Mouse (Mus musculus) G1E (cell line): ENCODE measurements around the gene Polr2e.

Experiments
- CTCF ChIP-seq: IDR thresholded peaks from 2 replicates; pipeline ENCODE4 v1.5.1; 2012; ENCODE audit warnings: low read depth, low read length, inconsistent platforms, mixed read lengths
- TAL1 ChIP-seq: conservative IDR thresholded peaks from 2 replicates; pipeline ENCODE4 v1.6.1; 2012; ENCODE audit warnings: low read depth, low read length, inconsistent platforms, mixed read lengths

DNA sequence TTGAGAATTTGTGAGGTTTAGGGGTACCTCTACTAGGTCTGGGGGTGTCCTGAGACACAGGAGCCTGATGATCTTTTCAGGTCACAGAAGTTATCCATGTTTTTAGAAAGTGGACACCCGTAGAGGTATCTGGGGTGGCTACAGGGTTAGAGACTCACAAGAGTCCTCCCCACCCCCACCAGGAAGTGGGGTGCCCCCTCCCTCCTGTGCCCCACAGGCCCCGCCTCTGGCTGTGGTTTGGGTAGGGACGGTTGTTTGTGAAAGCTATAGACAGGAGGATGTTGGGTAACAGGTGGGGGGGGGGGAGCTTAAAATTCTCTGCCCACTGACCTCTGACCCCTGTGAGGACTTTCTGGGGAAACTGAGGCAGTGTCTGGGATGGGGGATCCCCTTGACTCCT lies 22.2 kb downstream of the Polr2e start:
- TF ChIP-seq CTCF (no peak), TAL1 (no peak)
